Mouse (Mus musculus): ENCODE data around the gene Ppp1r27. TPM values are rescaled to one million over a fixed set of nuclear protein-coding genes. Genes with fewer than 3 reads are reported as not detected.

The Ppp1r27 gene
- polyA plus RNA-seq, 1 experiment from 2014 or later, result not detected

GRCm38 (mm10) chr11:120541907-120542306 is 9.0 kb downstream of the Ppp1r27 start:
- ATAC-seq (no peak), DNase-seq (ENCODE audit: low spot score) (no peak)
- H3K27ac ChIP-seq (ENCODE audit: low read depth, low read length), result no peak overlapping the region
- H3K9ac ChIP-seq (ENCODE audit: low read length), result no peak overlapping the region
- H3K4me2 ChIP-seq (ENCODE audit: low read length), result no peak overlapping the region
- H3K27me3 ChIP-seq (replicated peaks; ENCODE audit: control insufficient read depth, insufficient read depth, low read length), result no peaks in the 10 kb centered on the region
- H3K4me3 ChIP-seq (ENCODE audit: low read depth, low read length), result no peak overlapping the region
- no peaks in the 10 kb centered on the region; the same call in 1 of the 2 replicates for H3K4me1 ChIP-seq (ENCODE audit: control insufficient read depth, insufficient read depth, low read length)
- WGBS, result 28% methylated on average over 4 of the region's 4 CpGs
- peaks cover 37% of the 10 kb centered on the region for H3K36me3 ChIP-seq (ENCODE audit: control insufficient read depth, insufficient read depth, low read length)
- no peaks in the 10 kb centered on the region for H3K9me3 ChIP-seq (replicated peaks; ENCODE audit: control insufficient read depth, low read length)

GRCm38 (mm10) chr11:120539285-120540014 is 11.5 kb downstream of the Ppp1r27 start:
- no peak overlapping the region for H3K27ac ChIP-seq (ENCODE audit: low read depth, low read length)
- peaks cover 30% of the 10 kb centered on the region for H3K36me3 ChIP-seq (ENCODE audit: control insufficient read depth, insufficient read depth, low read length)
- no peaks in the 10 kb centered on the region for H3K27me3 ChIP-seq (replicated peaks; ENCODE audit: control insufficient read depth, insufficient read depth, low read length)
- H3K4me1 ChIP-seq (ENCODE audit: control insufficient read depth, insufficient read depth, low read length), result no peaks in the 10 kb centered on the region; the same call in 1 of the 2 replicates
- H3K4me2 ChIP-seq (ENCODE audit: low read length), result no peak overlapping the region
- no peak overlapping the region for H3K9ac ChIP-seq (ENCODE audit: low read length)
- no peak overlapping the region for H3K4me3 ChIP-seq (ENCODE audit: low read depth, low read length)
- ATAC-seq (peak; percentile 52; the same call in 1 of the 2 replicates), DNase-seq (ENCODE audit: low spot score) (peak; percentile 33)
- WGBS, result 18% methylated on average over 10 of the region's 10 CpGs
- no peaks in the 10 kb centered on the region for H3K9me3 ChIP-seq (replicated peaks; ENCODE audit: control insufficient read depth, low read length)

DNA sequence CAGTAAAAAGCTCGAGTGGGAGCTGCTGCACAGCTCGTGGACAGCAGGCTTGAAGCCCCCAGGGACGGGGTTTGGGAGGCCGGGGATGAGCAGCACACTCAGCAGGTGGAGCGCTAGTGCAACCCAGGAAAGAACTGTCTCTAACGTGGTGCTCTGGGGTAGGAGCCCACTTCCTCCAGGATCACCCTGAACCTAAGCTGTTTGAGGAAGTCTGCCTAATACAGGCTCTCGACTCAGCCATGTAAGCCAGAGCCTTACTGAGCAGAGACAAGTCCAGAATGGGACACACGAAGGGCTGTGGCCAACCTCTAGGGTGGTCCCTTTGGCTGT is 12.0 kb downstream of the Ppp1r27 start:
- no peak for DNase-seq (ENCODE audit: low spot score)
- no peaks in the 10 kb centered on the region for H3K9me3 ChIP-seq (replicated peaks; ENCODE audit: control insufficient read depth, low read length)
- H3K4me1 ChIP-seq (ENCODE audit: control insufficient read depth, insufficient read depth, low read length), result no peaks in the 10 kb centered on the region; the same call in 1 of the 2 replicates
- WGBS, result 50% methylated on average over 8 of the region's 8 CpGs
- ATAC-seq, result 0 out of 2 replicates have a peak, but pooled peaks have one; percentile 4
- H3K27me3 ChIP-seq (replicated peaks; ENCODE audit: control insufficient read depth, insufficient read depth, low read length), result no peaks in the 10 kb centered on the region
- H3K27ac ChIP-seq (ENCODE audit: low read depth, low read length), result no peak overlapping the region
- peaks cover 25% of the 10 kb centered on the region for H3K36me3 ChIP-seq (ENCODE audit: control insufficient read depth, insufficient read depth, low read length)
- H3K9ac ChIP-seq (ENCODE audit: low read length), result no peak overlapping the region
- H3K4me2 ChIP-seq (ENCODE audit: low read length), result no peak overlapping the region
- no peak overlapping the region for H3K4me3 ChIP-seq (ENCODE audit: low read depth, low read length)

- H3K27ac ChIP-seq (ENCODE audit: low read depth, low read length), result no peak overlapping the region
Measured at GRCm38 (mm10) chr11:120538485-120538884, 12.4 kb downstream of the Ppp1r27 start.

GRCm38 (mm10) chr11:120535804-120536203 is 15.1 kb downstream of the Ppp1r27 start:
- DNase-seq (ENCODE audit: low spot score) (no peak), ATAC-seq (no peak)
- no peak overlapping the region for H3K9ac ChIP-seq (ENCODE audit: low read length)
- no peak overlapping the region for H3K4me3 ChIP-seq (ENCODE audit: low read depth, low read length)
- H3K9me3 ChIP-seq (replicated peaks; ENCODE audit: control insufficient read depth, low read length), result no peaks in the 10 kb centered on the region
- H3K4me2 ChIP-seq (ENCODE audit: low read length), result no peak overlapping the region
- no peaks in the 10 kb centered on the region; the same call in 1 of the 2 replicates for H3K4me1 ChIP-seq (ENCODE audit: control insufficient read depth, insufficient read depth, low read length)
- H3K27ac ChIP-seq (ENCODE audit: low read depth, low read length), result no peak overlapping the region
- no peaks in the 10 kb centered on the region for H3K36me3 ChIP-seq (ENCODE audit: control insufficient read depth, insufficient read depth, low read length)
- H3K27me3 ChIP-seq (replicated peaks; ENCODE audit: control insufficient read depth, insufficient read depth, low read length), result peaks cover 21% of the 10 kb centered on the region
- WGBS, result 67% methylated on average over 3 of the region's 3 CpGs

More at GRCm38 (mm10) chr11:120538485-120538884, 12.4 kb downstream of the Ppp1r27 start:
- H3K9me3 ChIP-seq (replicated peaks; ENCODE audit: control insufficient read depth, low read length), result no peaks in the 10 kb centered on the region
- WGBS, result 88% methylated on average over 3 of the region's 3 CpGs
- H3K4me2 ChIP-seq (ENCODE audit: low read length), result no peak overlapping the region
- H3K36me3 ChIP-seq (ENCODE audit: control insufficient read depth, insufficient read depth, low read length), result peaks cover 21% of the 10 kb centered on the region
- H3K9ac ChIP-seq (ENCODE audit: low read length), result no peak overlapping the region
- H3K4me3 ChIP-seq (ENCODE audit: low read depth, low read length), result no peak overlapping the region
- no peaks in the 10 kb centered on the region; the same call in 1 of the 2 replicates for H3K4me1 ChIP-seq (ENCODE audit: control insufficient read depth, insufficient read depth, low read length)
- no peaks in the 10 kb centered on the region for H3K27me3 ChIP-seq (replicated peaks; ENCODE audit: control insufficient read depth, insufficient read depth, low read length)
- ATAC-seq (no peak), DNase-seq (ENCODE audit: low spot score) (no peak)

DNA sequence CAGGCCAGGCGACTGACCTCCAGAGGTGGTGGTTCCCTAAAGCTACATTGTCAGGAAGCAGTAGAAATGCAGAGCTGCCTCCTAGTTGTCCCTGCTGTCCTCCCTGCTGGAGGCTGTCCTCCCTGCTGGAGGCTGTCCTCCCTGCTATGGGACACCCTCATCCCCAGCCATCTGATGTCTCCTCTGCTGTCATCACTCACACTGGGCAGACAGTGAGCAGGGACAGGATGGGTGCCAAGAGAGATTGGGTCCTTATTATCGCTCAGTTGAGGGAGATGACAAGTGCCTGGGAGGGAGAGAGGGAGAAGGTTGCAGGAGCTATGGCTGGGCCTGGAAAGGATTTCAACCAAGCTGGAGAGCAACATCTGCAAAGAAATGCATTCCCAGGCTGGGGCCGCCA is 15.8 kb downstream of the Ppp1r27 start:
- no peaks in the 10 kb centered on the region for H3K9me3 ChIP-seq (replicated peaks; ENCODE audit: control insufficient read depth, low read length)
- H3K4me2 ChIP-seq (ENCODE audit: low read length), result no peak overlapping the region
- no peak overlapping the region for H3K4me3 ChIP-seq (ENCODE audit: low read depth, low read length)
- 76% methylated on average over 3 of the region's 3 CpGs for WGBS
- no peak overlapping the region for H3K27ac ChIP-seq (ENCODE audit: low read depth, low read length)
- no peaks in the 10 kb centered on the region for H3K36me3 ChIP-seq (ENCODE audit: control insufficient read depth, insufficient read depth, low read length)
- no peak for DNase-seq (ENCODE audit: low spot score)
- H3K4me1 ChIP-seq (ENCODE audit: control insufficient read depth, insufficient read depth, low read length), result peaks cover 2% of the 10 kb centered on the region; the same call in 1 of the 2 replicates
- no peak for ATAC-seq
- no peak overlapping the region for H3K9ac ChIP-seq (ENCODE audit: low read length)
- peaks cover 28% of the 10 kb centered on the region for H3K27me3 ChIP-seq (replicated peaks; ENCODE audit: control insufficient read depth, insufficient read depth, low read length)

DNA sequence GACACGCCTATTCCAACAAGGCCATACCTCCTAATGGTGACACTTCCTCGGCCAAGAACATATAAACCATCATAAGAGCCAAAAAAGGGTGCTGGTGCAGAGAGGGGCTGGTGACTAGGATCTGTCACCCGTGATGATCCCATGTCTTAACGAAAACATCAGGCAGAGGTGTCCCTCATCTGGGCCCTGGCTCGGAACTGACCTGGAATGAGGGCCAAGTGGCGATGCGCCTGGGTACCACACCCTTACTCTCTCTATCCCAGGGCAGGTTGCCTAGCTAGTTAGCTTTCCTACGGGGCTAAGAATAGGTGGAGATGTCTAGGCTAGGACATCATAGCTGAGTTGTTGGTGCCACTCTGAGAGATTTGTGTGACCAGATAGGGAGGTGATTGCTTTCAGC is 16.8 kb downstream of the Ppp1r27 start:
- Histone ChIP-seq H3K4me3 (ENCODE audit: low read depth, low read length) (no peak overlapping the region), H3K4me2 (ENCODE audit: low read length) (no peak overlapping the region), H3K9ac (ENCODE audit: low read length) (no peak overlapping the region), H3K4me1 (ENCODE audit: control insufficient read depth, insufficient read depth, low read length) (peaks cover 2% of the 10 kb centered on the region; the same call in 1 of the 2 replicates), H3K27me3 (replicated peaks; ENCODE audit: control insufficient read depth, insufficient read depth, low read length) (peaks cover 38% of the 10 kb centered on the region), H3K27ac (ENCODE audit: low read depth, low read length) (no peak overlapping the region), H3K36me3 (ENCODE audit: control insufficient read depth, insufficient read depth, low read length) (no peaks in the 10 kb centered on the region), H3K9me3 (replicated peaks; ENCODE audit: control insufficient read depth, low read length) (no peaks in the 10 kb centered on the region)
- 86% methylated on average over 8 of the region's 8 CpGs for WGBS
- DNase-seq (ENCODE audit: low spot score) (no peak), ATAC-seq (no peak)

DNA sequence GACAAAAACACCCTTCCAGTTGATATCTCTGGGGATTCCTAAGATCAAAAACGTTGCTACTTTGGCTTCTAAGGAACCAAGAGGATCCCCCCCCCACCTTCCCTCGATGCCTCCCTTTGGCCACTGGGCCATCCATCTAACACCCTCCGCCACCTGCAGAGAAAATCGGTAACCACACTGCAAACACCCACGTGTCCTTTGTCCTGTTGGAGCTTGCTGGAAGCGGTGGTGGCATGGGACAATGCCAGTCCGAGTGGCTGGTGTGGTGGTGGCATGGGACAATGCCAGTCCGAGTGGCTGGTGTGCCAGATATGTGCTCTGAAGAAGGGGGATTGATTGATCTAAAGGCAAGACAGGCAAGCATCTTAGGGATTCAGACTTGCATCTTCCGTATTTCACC is 19.3 kb downstream of the Ppp1r27 start:
- H3K9me3 ChIP-seq (replicated peaks; ENCODE audit: control insufficient read depth, low read length), result no peaks in the 10 kb centered on the region
- DNase-seq (ENCODE audit: low spot score) (no peak), ATAC-seq (no peak)
- peaks cover 47% of the 10 kb centered on the region for H3K27me3 ChIP-seq (replicated peaks; ENCODE audit: control insufficient read depth, insufficient read depth, low read length)
- H3K4me1 ChIP-seq (ENCODE audit: control insufficient read depth, insufficient read depth, low read length), result 0 out of 2 replicates have a peak, but pooled peaks cover 2% of the 10 kb centered on the region
- no peaks in the 10 kb centered on the region for H3K36me3 ChIP-seq (ENCODE audit: control insufficient read depth, insufficient read depth, low read length)
- no peak overlapping the region for H3K4me2 ChIP-seq (ENCODE audit: low read length)
- 29% methylated on average over 9 of the region's 9 CpGs for WGBS
- no peak overlapping the region for H3K4me3 ChIP-seq (ENCODE audit: low read depth, low read length)
- no peak overlapping the region for H3K9ac ChIP-seq (ENCODE audit: low read length)
- H3K27ac ChIP-seq (ENCODE audit: low read depth, low read length), result no peak overlapping the region
